Mouse (Mus musculus) c-Kit-positive CD71-negative TER-119-negative erythroid progenitor cells, embryonic 14.5 days (primary cell): ENCODE data around the gene Pnck.
A peak's percentile ranks its signal among the peaks of the same experiment; 100 is the strongest.

Source experiments
- DNase-seq: peaks from one replicate; pipeline ENCODE4 v3.0.0-alpha.2; 2013; ENCODE audit warnings: low read depth

Gene Pnck

DNA sequence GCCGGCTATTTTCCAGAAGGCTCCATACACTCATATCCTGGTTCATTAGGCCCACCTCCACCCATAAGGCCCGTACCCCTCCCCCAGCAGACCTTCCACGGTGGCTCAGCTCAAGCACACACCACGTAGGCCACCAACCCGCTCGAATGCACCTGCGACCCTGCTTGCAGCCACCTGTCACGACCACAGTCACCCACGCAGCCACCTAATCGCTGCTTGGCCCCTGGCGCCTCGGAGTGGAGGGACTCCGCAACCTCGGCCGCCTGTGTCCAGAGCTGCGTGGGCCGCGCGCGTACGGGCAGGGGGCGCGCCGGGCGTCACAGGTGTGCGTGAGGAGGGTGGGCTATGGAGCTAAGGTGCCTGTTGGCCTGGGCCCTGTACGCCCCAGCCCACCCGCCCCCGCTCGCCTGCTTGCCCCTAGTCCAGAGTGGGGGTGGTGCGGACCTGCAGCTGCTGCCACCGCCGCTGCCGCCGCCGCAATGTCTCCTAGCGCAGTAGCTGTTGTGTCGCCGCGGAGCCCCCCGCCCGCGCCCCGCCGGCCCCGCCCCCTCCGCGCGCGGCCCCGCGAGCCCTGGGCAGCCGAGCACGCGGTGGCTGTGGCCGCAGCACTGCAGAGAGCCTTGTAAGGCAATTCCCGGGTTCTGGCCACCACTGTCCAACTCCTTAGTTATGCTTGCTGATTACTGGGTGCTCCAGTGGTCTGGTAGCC, at the start of gene Pnck:
Gene Pnck, minus strand, starts transcription at position 543 of the 709 bp plus-strand sequence.
- DNase-seq = no peak

DNA sequence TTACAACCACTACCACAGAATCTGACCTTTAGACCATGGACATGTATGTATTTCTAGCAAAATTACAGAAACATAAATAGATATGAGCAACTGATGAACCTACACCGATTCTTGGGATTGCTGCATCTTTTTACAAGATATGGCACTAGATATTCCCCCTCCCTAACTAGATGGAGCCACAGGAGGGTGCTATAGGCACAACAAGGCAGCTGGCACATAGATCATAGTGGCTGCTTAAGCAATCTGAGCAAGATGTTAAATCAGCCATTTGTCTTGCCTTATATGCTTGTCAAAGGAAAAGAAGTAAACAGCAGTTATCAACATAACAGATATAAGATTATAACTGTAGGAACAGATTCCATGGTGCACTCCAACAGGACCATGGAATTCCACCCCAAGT, 40.6 kb upstream of the Pnck start:
- no peak for DNase-seq

DNA sequence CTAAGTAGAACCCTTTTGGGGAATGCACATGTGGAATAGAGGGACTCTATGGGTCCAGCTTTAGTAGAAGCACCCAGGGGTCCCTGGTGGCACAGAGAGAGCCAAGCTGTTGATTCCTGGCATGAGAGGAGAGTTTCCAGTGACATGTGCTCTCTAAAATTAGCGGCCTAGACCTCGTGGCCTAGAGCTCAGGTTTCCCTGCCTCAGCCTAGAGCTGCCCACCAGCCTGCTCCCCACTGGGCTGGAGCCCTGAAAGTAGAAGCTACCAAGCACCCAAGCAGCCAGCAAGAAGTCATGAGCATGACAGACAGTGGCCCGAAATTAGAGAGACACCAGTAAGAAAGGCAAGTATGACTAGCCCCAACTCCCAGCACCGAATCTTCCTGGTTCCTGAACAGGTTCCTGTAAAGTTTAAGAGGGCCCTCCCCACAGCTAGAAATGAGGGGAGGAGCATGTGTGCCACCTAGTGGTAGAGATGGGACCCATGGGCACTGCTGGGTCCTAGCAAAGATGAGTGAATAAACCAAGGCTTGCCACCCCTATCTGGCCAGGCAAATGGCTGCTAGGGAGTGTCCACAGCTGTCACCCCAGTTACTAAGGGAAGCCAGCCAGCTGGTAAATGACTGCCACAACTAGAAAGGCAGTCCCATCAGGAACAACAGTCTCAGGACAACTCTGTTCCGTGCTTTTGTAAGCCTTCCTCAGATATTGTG, 31.2 kb upstream of the Pnck start:
- no peak for DNase-seq

DNA sequence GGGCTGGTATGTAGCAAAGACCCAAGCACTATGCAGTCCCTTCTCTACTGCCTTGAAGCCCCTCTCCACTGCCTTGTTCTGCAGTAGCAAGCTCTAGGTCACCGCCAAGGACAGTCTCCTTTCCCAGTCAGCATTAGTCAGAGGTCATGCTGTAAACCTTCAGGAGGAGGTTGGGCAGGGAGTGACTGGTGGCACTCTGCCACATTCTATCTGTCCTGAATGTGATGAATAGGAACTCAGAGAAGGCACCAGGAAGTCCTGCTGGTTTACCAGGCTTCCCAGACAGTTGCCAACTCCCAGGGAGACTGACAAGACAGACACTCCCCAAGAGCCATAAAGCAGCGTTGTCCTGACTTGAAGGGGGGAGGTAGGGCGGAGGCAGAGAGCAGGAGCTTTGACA, 25.7 kb upstream of the Pnck start:
- DNase-seq = no peak

DNA sequence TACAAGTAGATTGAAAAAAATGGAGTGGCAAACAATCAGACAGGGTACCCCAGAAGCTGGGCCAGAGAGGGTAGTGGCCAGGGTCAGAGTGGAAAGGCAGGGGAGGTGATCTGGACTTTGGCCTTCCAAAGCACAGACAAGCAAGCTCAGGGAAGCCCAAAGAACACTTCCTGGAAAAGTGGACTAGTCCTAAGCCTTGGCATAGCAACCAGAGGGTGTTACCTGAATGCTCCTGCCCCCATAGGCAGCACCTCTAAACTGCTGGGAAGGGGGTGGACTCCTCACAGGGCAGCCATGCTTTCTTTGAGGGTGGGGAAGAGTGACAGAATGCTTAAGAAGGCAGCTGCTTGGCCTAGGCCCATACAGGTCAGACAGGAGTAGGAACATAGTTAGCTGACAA, 25.1 kb upstream of the Pnck start:
- DNase-seq = no peak

DNA sequence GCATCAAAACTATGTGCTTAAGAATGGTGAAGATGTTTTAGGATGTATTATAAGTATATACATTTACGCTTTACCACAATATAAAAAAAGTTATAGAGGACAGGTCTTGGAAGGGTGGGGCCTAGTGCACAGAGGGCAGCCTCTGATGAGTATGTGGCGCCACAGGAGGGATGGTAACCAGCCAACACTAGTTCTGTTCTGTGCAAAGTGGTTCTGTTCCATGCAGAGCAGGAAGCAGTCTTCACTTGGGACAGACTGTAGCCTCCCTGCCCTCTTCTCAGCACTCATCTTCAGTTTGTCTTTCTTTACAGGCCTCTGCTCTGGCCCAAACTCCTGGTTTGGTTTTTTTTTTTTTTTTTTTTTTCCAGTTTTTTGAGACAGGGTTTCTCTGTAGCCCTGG, 24.2 kb upstream of the Pnck start:
- no peak for DNase-seq

DNA sequence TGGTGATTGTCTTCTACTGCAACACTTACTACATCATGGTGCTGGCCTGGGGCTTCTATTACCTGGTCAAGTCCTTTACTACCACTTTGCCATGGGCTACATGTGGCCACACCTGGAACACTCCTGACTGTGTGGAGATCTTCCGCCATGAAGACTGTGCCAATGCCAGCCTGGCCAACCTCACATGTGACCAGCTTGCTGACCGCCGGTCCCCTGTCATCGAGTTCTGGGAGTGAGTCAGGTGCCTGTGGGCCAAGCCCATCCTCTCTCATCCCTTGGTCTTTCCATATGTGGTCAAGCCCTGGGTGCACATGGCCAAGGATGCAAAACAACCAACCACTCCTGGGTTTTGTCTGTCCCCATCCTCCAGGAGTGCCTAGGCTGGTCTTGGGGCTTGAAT, 16.8 kb upstream of the Pnck start:
- DNase-seq = no peak

DNA sequence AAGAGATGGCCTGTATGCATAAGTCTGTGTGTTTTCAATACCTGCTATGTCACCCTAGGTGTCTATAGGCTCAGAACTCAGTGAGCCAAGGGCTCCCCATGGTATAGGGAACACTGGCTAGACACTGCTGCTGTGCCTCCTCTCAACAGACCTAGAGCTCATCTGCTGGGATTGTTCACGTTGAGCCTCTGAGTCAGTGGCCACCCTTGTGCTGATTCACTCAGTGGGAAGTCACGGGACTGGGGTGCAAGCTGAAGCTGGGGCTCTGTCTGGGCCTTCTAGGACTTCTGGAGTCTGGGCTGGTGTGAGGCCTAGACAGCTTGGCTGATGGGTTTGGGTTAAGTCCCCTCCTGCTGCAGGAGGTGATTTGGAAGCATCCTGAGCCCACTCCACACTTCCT, 15.3 kb upstream of the Pnck start:
- no peak for DNase-seq

DNA sequence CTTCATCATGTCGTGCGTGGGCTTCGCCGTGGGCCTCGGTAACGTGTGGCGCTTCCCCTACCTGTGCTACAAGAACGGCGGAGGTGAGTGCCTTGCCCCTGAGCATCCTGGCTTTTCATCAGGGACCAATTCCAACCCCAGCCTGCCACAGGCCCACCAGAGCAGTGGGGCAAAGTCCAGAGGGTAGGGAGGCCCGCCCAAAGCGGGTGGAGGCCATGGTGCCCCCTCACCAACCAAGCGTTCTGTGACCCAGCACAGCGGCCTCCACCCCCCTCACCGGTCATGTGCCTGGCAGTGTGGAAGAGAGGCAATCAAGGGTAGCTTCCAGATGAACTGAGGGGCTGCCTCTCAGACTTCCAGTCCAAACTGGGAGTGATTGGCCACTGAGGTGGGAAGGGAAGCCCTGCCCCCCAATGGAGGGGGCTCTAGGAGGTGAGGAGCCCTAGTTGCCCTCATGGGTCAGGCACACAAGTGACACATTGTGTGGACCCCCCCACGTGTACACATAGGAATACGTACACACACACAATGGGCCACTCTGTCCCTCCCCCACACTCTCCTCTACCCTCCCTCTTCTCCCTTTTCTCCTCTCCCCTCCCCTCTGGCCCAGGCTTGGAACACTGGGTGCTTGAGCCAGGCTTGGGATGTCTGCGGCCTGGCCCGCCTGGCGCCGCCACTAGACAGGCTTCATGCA, 14.2 kb upstream of the Pnck start:
- DNase-seq = no peak

DNA sequence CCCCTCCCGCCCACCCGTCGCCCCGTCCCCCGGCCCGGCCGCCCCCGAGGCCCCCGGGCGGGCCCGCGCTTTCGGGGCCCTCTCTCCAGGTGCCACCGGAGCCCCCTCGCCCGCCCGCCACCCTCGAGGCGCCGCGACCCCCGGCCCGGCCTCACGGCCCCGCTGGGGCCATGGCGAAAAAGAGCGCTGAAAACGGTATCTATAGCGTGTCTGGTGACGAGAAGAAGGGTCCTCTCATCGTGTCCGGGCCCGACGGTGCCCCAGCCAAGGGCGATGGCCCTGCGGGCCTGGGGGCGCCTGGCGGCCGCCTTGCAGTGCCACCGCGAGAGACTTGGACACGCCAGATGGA, 13.7 kb upstream of the Pnck start:
- DNase-seq = no peak

DNA sequence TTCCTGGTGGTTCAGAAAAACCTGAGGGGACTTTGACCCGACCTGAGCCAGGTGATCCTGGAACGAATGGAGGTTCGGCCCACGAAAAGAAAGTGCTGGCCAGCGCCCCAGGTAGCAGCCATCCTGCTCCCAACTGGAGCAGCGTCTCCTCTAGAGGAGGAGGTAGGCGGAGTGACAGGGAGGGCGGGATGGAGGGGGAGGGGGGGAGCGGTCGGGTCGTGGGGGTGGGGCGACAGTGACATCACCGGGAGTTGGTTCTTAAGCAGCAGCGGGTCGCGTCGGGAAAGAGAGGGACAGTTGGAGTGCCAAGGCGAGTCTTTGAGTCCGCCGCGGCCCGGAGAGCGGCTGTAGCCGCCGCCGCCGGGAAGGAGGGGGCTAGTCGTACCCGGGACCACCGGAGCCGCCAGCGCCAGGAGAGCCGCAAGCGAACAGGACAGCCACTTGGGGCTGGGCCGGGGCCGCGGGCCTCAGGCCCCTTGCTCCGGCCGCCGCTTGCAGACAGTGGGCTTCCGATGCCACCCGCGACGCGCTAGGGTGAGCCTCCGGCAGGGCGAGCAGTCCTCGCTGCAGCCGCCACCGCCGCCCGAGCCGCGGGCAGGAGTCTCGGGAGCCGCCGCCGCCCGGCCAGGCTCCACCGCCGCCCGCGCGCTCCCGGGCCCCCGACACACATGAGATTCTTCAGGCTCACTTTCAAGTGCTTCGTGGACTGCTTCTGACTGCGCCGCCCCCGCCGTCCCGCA, 13.1 kb upstream of the Pnck start, which contains the start of gene Slc6a8:
Gene Slc6a8, plus strand, starts transcription at position 272 of the 740 bp plus-strand sequence.
- DNase-seq = no peak

DNA sequence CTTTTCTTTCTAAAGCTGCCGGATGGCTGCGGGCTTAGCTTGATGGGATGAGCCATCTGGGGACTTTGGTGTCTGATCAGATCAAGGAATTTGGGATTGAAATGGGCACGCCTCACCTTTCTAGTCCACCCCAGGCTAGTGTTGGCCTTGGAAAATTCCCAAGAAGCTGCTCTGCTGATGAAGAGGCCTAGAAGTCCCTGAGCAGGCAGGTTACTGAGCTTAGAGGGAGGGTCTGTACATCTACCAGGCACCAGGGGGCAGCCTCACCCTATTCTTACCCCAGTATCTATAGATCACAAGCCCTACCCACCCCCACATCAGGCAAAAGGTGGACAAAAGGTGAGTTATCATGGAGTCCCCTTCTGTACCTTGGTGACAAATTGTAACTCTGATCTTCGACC, 12.1 kb upstream of the Pnck start:
- DNase-seq = no peak

DNA sequence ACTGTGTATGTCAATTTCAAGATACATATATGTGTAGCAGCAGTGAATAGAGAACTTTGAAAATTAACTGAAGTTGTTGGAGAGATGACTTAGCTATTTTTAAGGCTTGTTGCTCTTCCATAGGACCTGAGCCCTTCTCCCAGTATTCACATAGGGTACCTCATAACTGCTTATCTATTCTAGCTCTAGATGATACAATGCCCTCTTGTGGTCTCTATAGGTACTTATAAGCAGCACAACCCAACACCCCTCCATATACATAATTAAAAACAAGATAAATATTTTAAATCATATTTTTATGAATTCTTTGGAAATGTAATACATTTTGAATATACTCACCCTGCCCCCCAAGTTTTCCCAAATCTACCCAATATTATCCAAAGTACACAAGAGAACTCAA, 3.2 kb upstream of the Pnck start:
- no peak for DNase-seq

DNA sequence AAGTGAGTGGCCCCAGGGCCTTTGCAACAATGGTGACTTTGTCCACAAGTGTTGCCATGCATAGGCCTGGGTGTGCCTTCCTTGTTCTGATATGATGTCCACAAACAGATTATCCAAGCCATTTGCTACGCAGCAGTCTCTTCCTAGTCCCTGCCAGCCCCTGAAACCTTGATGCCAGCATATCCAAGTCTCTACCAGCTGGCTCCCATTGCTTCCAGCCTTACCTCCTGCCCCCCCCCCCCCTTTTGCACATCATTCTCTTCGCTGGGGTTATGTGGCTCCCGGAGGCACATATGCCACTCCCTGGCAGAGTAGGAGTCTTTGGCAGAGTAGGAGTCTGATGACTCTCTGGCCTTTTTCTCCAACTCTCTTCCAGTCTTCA, 358 bp upstream of the Pnck start:
- DNase-seq = no peak

DNA sequence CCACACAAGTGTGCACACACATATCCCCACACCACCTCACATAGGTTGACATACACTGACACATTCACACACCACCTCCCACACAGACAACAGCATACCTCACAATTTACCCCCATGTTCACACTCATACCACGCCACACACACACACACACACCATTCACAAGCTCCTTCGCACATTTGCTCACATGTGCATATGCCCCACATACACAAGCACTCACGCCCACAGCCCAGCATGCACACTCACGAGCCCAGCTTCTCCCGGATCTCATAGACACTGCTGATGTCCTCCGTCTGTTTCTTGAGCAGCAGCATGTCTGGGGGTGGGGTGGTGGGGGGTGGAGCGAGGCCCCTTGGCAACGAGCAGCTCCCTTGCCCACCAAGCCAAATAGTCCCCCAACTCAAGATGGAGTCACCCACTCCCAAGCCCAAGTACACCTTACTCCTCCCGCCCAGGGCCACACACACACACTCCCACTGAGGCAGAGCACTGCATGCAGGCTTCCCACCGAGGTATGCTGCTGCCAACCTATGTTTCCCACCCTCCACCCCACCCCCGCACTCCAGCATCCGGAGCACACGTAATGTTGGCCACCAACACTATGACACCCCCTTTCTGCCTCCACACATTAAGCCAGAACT, 862 bp downstream of the Pnck start:
- DNase-seq = no peak

DNA sequence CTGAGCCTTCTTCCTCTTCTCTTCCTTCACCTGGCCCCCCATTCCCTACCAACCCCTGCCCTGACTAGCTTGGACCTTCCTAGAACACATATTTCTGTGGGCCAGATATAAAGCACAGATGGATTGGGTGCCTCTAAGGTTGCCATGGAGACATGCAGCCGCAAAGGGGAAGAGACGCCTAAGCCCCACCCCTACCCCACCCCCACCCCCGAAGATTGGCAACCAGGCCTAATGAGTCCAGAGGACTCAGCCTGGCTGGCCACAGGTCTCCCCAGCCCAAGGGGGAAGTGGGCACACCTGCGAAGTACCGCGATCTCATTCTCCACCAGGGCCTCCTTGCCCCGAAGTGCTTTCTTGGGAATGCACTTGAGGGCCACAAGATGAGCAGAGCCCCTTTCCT, 1.5 kb downstream of the Pnck start:
- DNase-seq = no peak

DNA sequence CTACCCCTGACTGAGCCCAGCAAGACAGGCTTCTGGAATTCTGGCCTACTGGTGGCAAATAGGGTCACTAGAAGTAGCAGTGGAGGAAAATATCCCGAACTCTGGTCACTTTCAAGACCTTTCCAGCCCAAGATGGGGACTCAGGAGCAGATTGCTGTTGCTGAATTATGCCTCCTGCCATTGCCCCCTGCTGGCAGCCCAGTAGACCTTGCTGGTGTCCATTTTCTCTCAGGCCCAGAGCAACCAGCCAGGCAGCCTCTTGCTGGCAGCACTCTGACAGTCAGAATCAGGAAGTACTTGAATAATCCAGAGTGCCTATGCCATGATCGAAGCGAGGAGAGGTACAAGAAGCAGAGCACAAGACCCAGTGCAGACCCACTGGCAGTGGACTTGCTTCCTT, 4.4 kb downstream of the Pnck start:
- DNase-seq = peak; percentile 26

DNA sequence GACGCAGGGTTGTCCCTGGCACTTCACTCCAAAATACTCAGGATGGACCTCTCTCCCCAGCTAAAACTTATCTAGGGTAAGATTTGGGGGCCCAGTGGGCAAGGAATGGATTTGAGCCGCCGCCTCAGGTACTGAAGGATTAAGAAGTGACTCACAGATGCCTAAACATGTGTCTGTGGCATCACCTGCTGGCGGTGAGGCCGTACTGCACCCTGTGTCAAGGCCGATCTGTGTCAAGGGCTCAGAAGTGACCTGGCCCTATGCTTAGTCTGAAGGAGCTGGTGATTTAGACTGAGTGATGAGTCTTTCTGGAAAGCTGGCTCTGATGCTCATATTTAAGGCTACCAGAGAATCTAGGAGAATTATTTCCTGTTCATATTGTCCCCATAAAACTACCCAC, 5.7 kb downstream of the Pnck start:
- peak; percentile 60 for DNase-seq

DNA sequence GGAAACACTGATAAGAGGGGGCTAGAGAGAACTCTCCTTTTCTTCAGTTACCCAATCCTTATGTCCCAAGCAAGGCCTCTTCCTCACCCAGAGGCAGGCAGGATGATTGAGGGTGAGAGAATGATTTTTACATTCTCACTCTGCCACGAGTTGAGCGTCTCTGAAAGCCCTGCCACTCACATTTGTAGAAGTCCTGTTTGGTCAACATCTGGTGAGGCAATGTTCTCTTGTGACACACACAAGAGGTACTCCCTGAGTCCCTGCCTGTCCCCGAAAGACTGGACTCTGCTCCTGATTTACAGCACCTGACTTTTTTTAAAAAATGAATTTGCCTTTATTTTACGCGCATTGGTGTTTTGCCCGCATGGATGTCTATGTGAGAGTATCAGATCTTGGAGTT, 6.5 kb downstream of the Pnck start:
- no peak for DNase-seq

DNA sequence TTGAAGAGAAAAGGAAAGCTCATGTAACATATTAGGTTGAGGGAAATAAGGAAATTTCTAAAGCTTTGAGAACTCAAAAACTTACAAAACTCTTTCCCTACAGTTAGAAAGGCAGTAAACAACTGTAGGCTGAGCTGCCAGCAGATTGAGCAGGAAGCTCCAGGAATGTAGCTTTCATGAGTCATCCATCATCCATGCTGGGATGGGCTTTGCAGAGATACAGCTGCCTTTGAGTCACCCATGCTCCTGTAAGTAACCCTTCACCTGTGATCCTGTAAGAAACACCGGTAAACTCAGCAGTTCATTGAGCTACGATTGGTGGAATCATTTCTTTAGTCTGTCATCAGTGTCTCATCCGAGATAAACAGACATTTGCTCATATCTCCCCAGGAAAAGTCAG, 9.0 kb downstream of the Pnck start:
- DNase-seq = no peak

DNA sequence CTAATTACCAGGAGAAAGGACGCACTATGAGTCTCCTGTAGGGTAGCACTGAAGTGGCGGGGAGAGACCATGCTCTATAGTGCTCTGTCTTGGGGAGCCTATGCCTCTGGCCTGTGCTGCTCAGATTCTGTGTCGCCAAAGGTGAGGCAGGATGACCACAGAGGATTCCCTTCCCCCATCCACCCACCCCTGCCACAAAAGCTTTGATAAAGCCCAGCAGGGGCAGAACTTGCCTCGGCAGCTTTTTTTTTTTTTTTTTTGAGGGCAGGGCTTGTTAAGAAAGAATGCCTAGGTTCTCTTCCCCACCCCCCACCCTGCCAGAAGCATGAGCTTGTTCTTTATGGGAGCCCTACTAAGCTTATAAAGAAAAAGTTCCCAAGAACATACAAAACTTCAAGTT, 14.8 kb downstream of the Pnck start:
- DNase-seq = no peak

DNA sequence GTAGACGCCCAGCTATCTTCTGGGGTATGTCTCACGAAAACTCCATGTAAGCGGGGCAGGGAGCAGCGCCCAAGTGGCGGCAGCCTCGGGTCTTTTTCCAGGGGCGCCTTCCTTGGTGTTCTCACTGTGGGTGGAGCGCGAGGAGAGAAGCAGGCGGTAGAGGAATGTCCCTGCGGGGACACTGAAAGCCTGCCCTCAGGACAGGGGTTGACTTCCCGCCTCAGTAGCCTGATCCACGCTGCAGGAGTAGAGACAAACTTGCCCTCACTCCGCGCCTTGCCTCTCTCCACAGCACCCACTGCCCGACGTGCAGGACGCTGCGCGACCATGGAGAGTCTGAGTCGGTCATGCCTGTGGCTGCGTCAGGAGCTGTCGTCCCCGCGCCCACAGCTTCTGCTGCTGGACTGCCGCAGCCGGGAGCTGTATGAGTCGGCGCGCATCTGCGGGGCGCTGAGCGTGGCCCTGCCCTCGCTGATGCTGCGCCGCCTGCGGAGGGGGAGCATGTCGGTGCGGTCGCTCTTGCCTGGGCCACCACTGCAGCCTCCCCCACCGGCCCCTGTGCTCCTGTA, 19.9 kb downstream of the Pnck start:
- DNase-seq = no peak
